Comparison of ENCODE assay signal across 16 mouse cellular contexts in genomic region chr2:159418371-159418940, GRCm38 (mm10).
"Had no signal": no experiment of that assay in that cellular context is flagged by ENCODE, and none has a peak within 500 bp of the region (broad histone marks: within the 10 kb centered on the region; RNA-seq: fewer than 3 reads in every experiment).

No protein-coding gene starts in this region.

- H3K9ac ChIP-seq: limb, embryonic 12.5 days; limb, embryonic 15.5 days; liver, embryonic 14.5 days; liver, postnatal 0 days; lung, embryonic 14.5 days; midbrain, embryonic 12.5 days; midbrain, embryonic 15.5 days had no signal

- H3K4me2 ChIP-seq: limb, embryonic 12.5 days; limb, embryonic 15.5 days; liver, embryonic 11.5 days; lung, embryonic 14.5 days; midbrain, embryonic 12.5 days; midbrain, embryonic 15.5 days had no signal

- H3K4me1 ChIP-seq: limb, embryonic 15.5 days had no signal

- H3K27ac ChIP-seq: limb, embryonic 12.5 days; limb, embryonic 15.5 days; liver, embryonic 14.5 days; macrophage; midbrain, embryonic 12.5 days; midbrain, embryonic 15.5 days had no signal

- H3K9me3 ChIP-seq: limb, embryonic 12.5 days; limb, embryonic 15.5 days; midbrain, embryonic 12.5 days; midbrain, embryonic 15.5 days had no signal

- H3K27me3 ChIP-seq: midbrain, embryonic 12.5 days; midbrain, embryonic 15.5 days had no signal

- DNase-seq: kidney, adult 9 months; kidney, postnatal 14 days; kidney, postnatal 4 days; left cerebral cortex, postnatal 4 days; liver, postnatal 0 days; lung, embryonic 14.5 days; thymus, adult 18-20 months; thymus, postnatal 4 days had no signal

- H3K36me3 ChIP-seq: limb, embryonic 12.5 days; limb, embryonic 15.5 days; midbrain, embryonic 12.5 days; midbrain, embryonic 15.5 days had no signal

- H3K4me3 ChIP-seq: limb, embryonic 12.5 days; limb, embryonic 15.5 days; midbrain, embryonic 12.5 days; midbrain, embryonic 15.5 days had no signal

- ATAC-seq: liver, postnatal 0 days; lung, postnatal 0 days; midbrain, embryonic 15.5 days had no signal
